Mouse (Mus musculus): ENCODE data around the gene Hebp1. TPM values are rescaled to one million over a fixed set of nuclear protein-coding genes. Genes with fewer than 3 reads are reported as not detected.

Hebp1 gene
- polyA plus RNA-seq, 2 experiments from 2014 or later, result 0.42 to 2.4 TPM

- no peak for ATAC-seq
Measured at GRCm38 (mm10) chr6:135112411-135113113, 85.3 kb downstream of the Hebp1 start.

GRCm38 (mm10) chr6:135107014-135107413 lies 90.8 kb downstream of the Hebp1 start:
- ATAC-seq, result no peak

- no peak for ATAC-seq
Measured at GRCm38 (mm10) chr6:135102736-135103303, 95.0 kb downstream of the Hebp1 start.

GRCm38 (mm10) chr6:135100787-135101472 lies 96.9 kb downstream of the Hebp1 start:
- ATAC-seq, result no peak

GRCm38 (mm10) chr6:135092798-135093470 lies 104.9 kb downstream of the Hebp1 start:
- ATAC-seq, result no peak

GRCm38 (mm10) chr6:135090661-135091060 lies 107.2 kb downstream of the Hebp1 start:
- no peak for ATAC-seq

DNA sequence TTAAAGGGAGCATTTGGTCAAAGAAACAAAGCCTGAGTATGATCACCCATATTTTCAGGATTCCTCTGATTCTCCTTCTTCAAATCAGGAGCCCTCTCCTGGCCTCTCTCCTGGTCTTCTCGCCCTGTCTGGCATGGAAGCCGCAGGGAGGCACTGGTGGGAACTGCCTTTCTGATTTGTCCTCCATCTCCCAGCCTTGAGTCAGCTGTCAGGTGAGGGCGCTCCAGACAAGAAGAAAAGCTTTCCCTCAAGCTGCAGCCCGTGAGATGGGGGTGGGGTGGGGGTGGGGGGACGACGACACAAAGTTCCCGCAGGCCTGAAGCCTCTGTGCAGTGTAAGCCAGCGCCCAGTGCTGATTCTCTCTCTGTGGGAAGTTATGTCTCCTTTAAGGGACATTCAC lies 108.0 kb downstream of the Hebp1 start:
- ATAC-seq, result no peak

- peak; percentile 59 for ATAC-seq
Measured at GRCm38 (mm10) chr6:135087721-135088451, 109.9 kb downstream of the Hebp1 start.

Other genes starting within 250 kb of the Hebp1 start
- under 1 TPM; 0.09 to 0.17 TPM for gene Apold1, start 216.3 kb downstream of the Hebp1 start, polyA plus RNA-seq (2017; shearing (Covaris generic))
- gene Ddx47, start 186.4 kb downstream of the Hebp1 start, polyA plus RNA-seq (2017; shearing (Covaris generic)), result 100 to 1,000 TPM; 132 to 161 TPM
- gene Gprc5a, start 132.4 kb downstream of the Hebp1 start, polyA plus RNA-seq (2017; shearing (Covaris generic)), result under 1 TPM; 0.26 to 0.45 TPM
- gene Gprc5d, start 79.7 kb downstream of the Hebp1 start, polyA plus RNA-seq (2017; shearing (Covaris generic)), result not detected
- 10 to 100 TPM; 23.6 to 23.8 TPM for gene Fam234b, start within 50 bp of the Hebp1 start, polyA plus RNA-seq (2017; shearing (Covaris generic))
- gene Gsg1, start 56.3 kb upstream of the Hebp1 start, polyA plus RNA-seq (2017; shearing (Covaris generic)), result not detected
- gene Pbp2, start 112.4 kb upstream of the Hebp1 start, polyA plus RNA-seq (2017; shearing (Covaris generic)), result not detected
- gene Emp1, start 164.5 kb upstream of the Hebp1 start, polyA plus RNA-seq (2017; shearing (Covaris generic)), result 10 to 100 TPM in 1 of 2 experiments, 1 to 10 TPM in 1; 7.5 to 10.5 TPM

All from activated CD4-positive, CD25-positive, alpha-beta regulatory T cell, adult 4 months (primary cell).